Mouse (Mus musculus): ENCODE results near the gene Lgr4.
"Not testable (repeated sequence)": the region's sequence is repeated elsewhere in the genome, so short reads cannot be mapped to it uniquely, and the experiment has no call there.

Lgr4 gene

GRCm38 (mm10) chr2:109917496-109918413 lies at the start of gene Lgr4:
TSS of gene Lgr4 (plus strand) at chr2:109917647.
- DNase-seq (ENCODE audit: low spot score): peak; percentile 88

- not testable (repeated sequence) for DNase-seq (ENCODE audit: low spot score)
Observed at GRCm38 (mm10) chr2:109879429-109879828, 38.0 kb upstream of the Lgr4 start.

GRCm38 (mm10) chr2:109881111-109881510 lies 36.3 kb upstream of the Lgr4 start:
- no peak for DNase-seq (ENCODE audit: low spot score)

GRCm38 (mm10) chr2:109881625-109882024 lies 35.8 kb upstream of the Lgr4 start:
- no peak for DNase-seq (ENCODE audit: low spot score)

GRCm38 (mm10) chr2:109884106-109884505 lies 33.3 kb upstream of the Lgr4 start:
- DNase-seq (ENCODE audit: low spot score): no peak

- DNase-seq (ENCODE audit: low spot score): no peak
Observed at GRCm38 (mm10) chr2:109884507-109884906, 32.9 kb upstream of the Lgr4 start.

GRCm38 (mm10) chr2:109890068-109890467 lies 27.4 kb upstream of the Lgr4 start:
- DNase-seq (ENCODE audit: low spot score): no peak

- DNase-seq (ENCODE audit: low spot score): peak; percentile 86
Observed at GRCm38 (mm10) chr2:109890597-109890996, 26.9 kb upstream of the Lgr4 start, which contains the start of gene Lin7c. TSS of gene Lin7c (plus strand) at chr2:109890853.

- DNase-seq (ENCODE audit: low spot score): no peak
Observed at GRCm38 (mm10) chr2:109891031-109891430, 26.4 kb upstream of the Lgr4 start.

- DNase-seq (ENCODE audit: low spot score): no peak
Observed at GRCm38 (mm10) chr2:109891471-109891870, 26.0 kb upstream of the Lgr4 start.

GRCm38 (mm10) chr2:109896311-109896710 lies 21.1 kb upstream of the Lgr4 start:
- no peak for DNase-seq (ENCODE audit: low spot score)

- DNase-seq (ENCODE audit: low spot score): no peak
Observed at GRCm38 (mm10) chr2:109902869-109903268, 14.6 kb upstream of the Lgr4 start.

- peak; percentile 74 for DNase-seq (ENCODE audit: low spot score)
Observed at GRCm38 (mm10) chr2:109904171-109904821, 13.2 kb upstream of the Lgr4 start.

GRCm38 (mm10) chr2:109909122-109909521 lies 8.3 kb upstream of the Lgr4 start:
- DNase-seq (ENCODE audit: low spot score): no peak

GRCm38 (mm10) chr2:109912216-109912615 lies 5.2 kb upstream of the Lgr4 start:
- DNase-seq (ENCODE audit: low spot score): no peak

- no peak for DNase-seq (ENCODE audit: low spot score)
Observed at GRCm38 (mm10) chr2:109912766-109913165, 4.7 kb upstream of the Lgr4 start.

- DNase-seq (ENCODE audit: low spot score): no peak
Observed at GRCm38 (mm10) chr2:109913241-109913640, 4.2 kb upstream of the Lgr4 start.

GRCm38 (mm10) chr2:109914601-109915000 lies 2.8 kb upstream of the Lgr4 start:
- no peak for DNase-seq (ENCODE audit: low spot score)

GRCm38 (mm10) chr2:109916782-109917495 lies 508 bp upstream of the Lgr4 start:
- no peak for DNase-seq (ENCODE audit: low spot score)

- DNase-seq (ENCODE audit: low spot score): no peak
Observed at GRCm38 (mm10) chr2:109918592-109919262, 1.3 kb downstream of the Lgr4 start.

- DNase-seq (ENCODE audit: low spot score): no peak
Observed at GRCm38 (mm10) chr2:109920471-109920870, 3.0 kb downstream of the Lgr4 start.
